Mouse (Mus musculus) hindbrain, embryonic 16.5 days (tissue): ENCODE measurements at regions not wholly inside any gene's neighbourhood (a gene's known extent, or its start where the extent isn't known, plus 50 kb on each side); places are given as distances from the start of the nearest gene placed in this dataset.

ENCODE experiments used
- ATAC-seq: fragments of 200-750 bp; cut with Nextera tagmentation; 2 replicates; pipeline ENCODE4 v1.8.0; 2017; ENCODE audit warnings: moderate TSS enrichment, moderate library complexity
- H3K27ac ChIP-seq: fragments of 300-500 bp; sonication (generic); 2 replicates; pipeline ENCODE4 v1.5.1; 2014; ENCODE audit warnings: low read depth, mild to moderate bottlenecking, control low read depth, low read length, moderate library complexity
- H3K27me3 ChIP-seq: fragments of 300-500 bp; sonication (generic); replicated peaks from 2 replicates; pipeline ENCODE4 v1.6.1; 2014; ENCODE audit warnings: low read length; ENCODE audit not compliant: control insufficient read depth, insufficient read depth
- H3K36me3 ChIP-seq: fragments of 300-500 bp; sonication (generic); 2 replicates; pipeline ENCODE4 v1.6.1; 2014; ENCODE audit warnings: mild to moderate bottlenecking, low read length, moderate library complexity, mixed read lengths; ENCODE audit not compliant: control insufficient read depth, insufficient read depth
- H3K4me1 ChIP-seq: fragments of 300-500 bp; sonication (generic); 2 replicates; pipeline ENCODE4 v1.6.1; 2014; ENCODE audit warnings: low read depth, low read length; ENCODE audit not compliant: control insufficient read depth, insufficient read depth
- H3K4me2 ChIP-seq: fragments of 300-500 bp; sonication (generic); 2 replicates; pipeline ENCODE4 v1.6.1; 2014; ENCODE audit warnings: mild to moderate bottlenecking, low read length, control low read depth, moderate library complexity
- H3K4me3 ChIP-seq: fragments of 300-500 bp; sonication (generic); 2 replicates; pipeline ENCODE4 v1.5.1; 2014; ENCODE audit warnings: mild to moderate bottlenecking, low read length, control low read depth, moderate library complexity
- H3K9ac ChIP-seq: fragments of 300-500 bp; sonication (generic); 2 replicates; pipeline ENCODE4 v1.6.1; 2014; ENCODE audit warnings: low read depth, mild to moderate bottlenecking, control low read depth, low read length, moderate library complexity
- H3K9me3 ChIP-seq: fragments of 300-500 bp; sonication (generic); 2 replicates; pipeline ENCODE4 v1.6.1; 2014; ENCODE audit warnings: mild to moderate bottlenecking, low read length, moderate library complexity; ENCODE audit not compliant: control insufficient read depth
- WGBS: fragments of 180-500 bp; shearing (Covaris S2); extraction: QIAGEN DNeasy Blood & Tissue Kit; methylation state at CpG from one replicate; pipeline ENCODE4 v1.1.7; 2014; 5-methylcytosine and 5-hydroxymethylcytosine counted together

GRCm38 (mm10) chr11:24247285-24247684, 169.4 kb downstream of the Bcl11a start:
- Histone ChIP-seq H3K4me1 (peaks cover 2% of the 10 kb centered on the region; the same call in 1 of the 2 replicates), H3K27ac (no peak overlapping the region), H3K4me3 (no peak overlapping the region), H3K4me2 (no peak overlapping the region), H3K36me3 (no peaks in the 10 kb centered on the region), H3K27me3 (no peaks in the 10 kb centered on the region), H3K9ac (no peak overlapping the region), H3K9me3 (no peaks in the 10 kb centered on the region)
- no peak for ATAC-seq
- 93% methylated on average over 4 of the region's 4 CpGs for WGBS

GRCm38 (mm10) chr11:24251516-24251915, 173.7 kb downstream of the Bcl11a start:
- WGBS = 55% methylated on average over 5 of the region's 5 CpGs
- H3K9ac ChIP-seq = no peak overlapping the region
- H3K27me3 ChIP-seq = no peaks in the 10 kb centered on the region
- no peaks in the 10 kb centered on the region for H3K9me3 ChIP-seq
- no peaks in the 10 kb centered on the region for H3K36me3 ChIP-seq
- ATAC-seq = no peak
- H3K4me3 ChIP-seq = no peak overlapping the region
- no peaks in the 10 kb centered on the region for H3K4me1 ChIP-seq
- H3K27ac ChIP-seq = no peak overlapping the region
- H3K4me2 ChIP-seq = no peak overlapping the region

GRCm38 (mm10) chr11:24255201-24256060, 177.6 kb downstream of the Bcl11a start:
- Histone ChIP-seq H3K27ac (no peak overlapping the region), H3K4me1 (no peaks in the 10 kb centered on the region), H3K4me3 (no peak overlapping the region), H3K27me3 (no peaks in the 10 kb centered on the region), H3K9ac (no peak overlapping the region), H3K4me2 (no peak overlapping the region), H3K9me3 (no peaks in the 10 kb centered on the region), H3K36me3 (no peaks in the 10 kb centered on the region)
- ATAC-seq = no peak
- 87% methylated on average over 22 of the region's 22 CpGs for WGBS

GRCm38 (mm10) chr11:24257741-24258140, 179.9 kb downstream of the Bcl11a start:
- no peaks in the 10 kb centered on the region for H3K9me3 ChIP-seq

GRCm38 (mm10) chr11:24258340-24258739, 180.5 kb downstream of the Bcl11a start:
- Histone ChIP-seq H3K27ac (no peak overlapping the region), H3K4me1 (no peaks in the 10 kb centered on the region), H3K9me3 (no peaks in the 10 kb centered on the region), H3K36me3 (no peaks in the 10 kb centered on the region), H3K4me3 (no peak overlapping the region), H3K4me2 (no peak overlapping the region), H3K27me3 (no peaks in the 10 kb centered on the region), H3K9ac (no peak overlapping the region)
- 91% methylated on average over 6 of the region's 6 CpGs for WGBS
- ATAC-seq = no peak

More at GRCm38 (mm10) chr11:24257741-24258140, 179.9 kb downstream of the Bcl11a start:
- Histone ChIP-seq H3K4me3 (no peak overlapping the region), H3K4me2 (no peak overlapping the region), H3K36me3 (no peaks in the 10 kb centered on the region), H3K27ac (no peak overlapping the region), H3K9ac (no peak overlapping the region), H3K27me3 (no peaks in the 10 kb centered on the region), H3K4me1 (no peaks in the 10 kb centered on the region)
- no peak for ATAC-seq

- Histone ChIP-seq H3K27me3 (no peaks in the 10 kb centered on the region), H3K4me1 (no peaks in the 10 kb centered on the region), H3K9me3 (no peaks in the 10 kb centered on the region), H3K4me3 (no peak overlapping the region), H3K27ac (no peak overlapping the region), H3K36me3 (no peaks in the 10 kb centered on the region), H3K4me2 (no peak overlapping the region), H3K9ac (no peak overlapping the region)
- WGBS = 75% methylated on average over 2 of the region's 2 CpGs
- no peak for ATAC-seq
Measured at GRCm38 (mm10) chr11:24259668-24260067, 181.8 kb downstream of the Bcl11a start.

GRCm38 (mm10) chr11:24269046-24269445, 191.2 kb downstream of the Bcl11a start:
- Histone ChIP-seq H3K27ac (no peak overlapping the region), H3K4me2 (no peak overlapping the region), H3K36me3 (no peaks in the 10 kb centered on the region), H3K9ac (no peak overlapping the region), H3K9me3 (no peaks in the 10 kb centered on the region), H3K27me3 (no peaks in the 10 kb centered on the region), H3K4me3 (no peak overlapping the region), H3K4me1 (no peaks in the 10 kb centered on the region)
- WGBS = 73% methylated on average over 2 of the region's 2 CpGs
- ATAC-seq = no peak

- H3K27ac ChIP-seq = no peak overlapping the region
- no peak overlapping the region for H3K9ac ChIP-seq
- H3K9me3 ChIP-seq = no peaks in the 10 kb centered on the region
- H3K4me2 ChIP-seq = no peak overlapping the region
- no peak overlapping the region for H3K4me3 ChIP-seq
- H3K36me3 ChIP-seq = no peaks in the 10 kb centered on the region
- H3K27me3 ChIP-seq = no peaks in the 10 kb centered on the region
- 84% methylated on average over 5 of the region's 5 CpGs for WGBS
- no peak for ATAC-seq
- peaks cover 14% of the 10 kb centered on the region for H3K4me1 ChIP-seq
Measured at GRCm38 (mm10) chr11:24281628-24282027, 203.8 kb downstream of the Bcl11a start.

GRCm38 (mm10) chr11:24282556-24282955, 204.7 kb downstream of the Bcl11a start:
- 22% methylated on average over 9 of the region's 9 CpGs for WGBS
- no peaks in the 10 kb centered on the region for H3K36me3 ChIP-seq
- H3K27ac ChIP-seq = no peak overlapping the region
- H3K9ac ChIP-seq = no peak overlapping the region
- H3K4me1 ChIP-seq = peaks cover 18% of the 10 kb centered on the region
- peak overlapping the region; percentile 47 for H3K4me2 ChIP-seq
- H3K4me3 ChIP-seq = peak overlapping the region; percentile 6; the same call in 1 of the 2 replicates
- no peaks in the 10 kb centered on the region for H3K9me3 ChIP-seq
- peak; percentile 77 for ATAC-seq
- no peaks in the 10 kb centered on the region for H3K27me3 ChIP-seq
